Mouse (Mus musculus) thymus, postnatal 4 days (tissue): ENCODE measurements at regions not wholly inside any gene's neighbourhood (a gene's known extent, or its start where the extent isn't known, plus 50 kb on each side); places are given as distances from the start of the nearest gene placed in this dataset.
"Not testable (repeated sequence)": the region's sequence is repeated elsewhere in the genome, so short reads cannot be mapped to it uniquely, and the experiment has no call there.

Experiments
- DNase-seq: peaks from one replicate; pipeline ENCODE4 v3.0.0; 2021

DNA sequence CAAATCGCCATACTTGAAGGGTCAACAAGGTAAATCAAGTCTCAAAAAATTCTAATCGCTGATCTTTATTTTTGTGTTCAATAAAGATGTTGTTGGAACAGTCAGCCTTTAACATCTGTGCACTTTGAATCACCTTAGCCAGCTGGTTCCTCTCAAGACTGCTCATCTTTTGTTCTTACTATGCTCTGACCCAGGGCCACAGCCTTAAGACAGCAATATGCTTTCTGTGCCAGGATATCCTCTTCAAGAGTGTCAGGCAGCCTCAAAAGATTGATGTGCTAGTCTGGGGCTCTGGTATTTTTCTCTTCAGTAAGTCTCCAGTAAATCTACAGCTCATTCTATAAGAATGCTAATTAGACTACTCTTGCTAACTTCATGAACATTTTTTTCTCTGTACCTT is 199.9 kb downstream of the Dph6 start:
- no peak for DNase-seq

GRCm38 (mm10) chr2:114450185-114450584 is 204.6 kb downstream of the Dph6 start:
- no peak for DNase-seq

DNA sequence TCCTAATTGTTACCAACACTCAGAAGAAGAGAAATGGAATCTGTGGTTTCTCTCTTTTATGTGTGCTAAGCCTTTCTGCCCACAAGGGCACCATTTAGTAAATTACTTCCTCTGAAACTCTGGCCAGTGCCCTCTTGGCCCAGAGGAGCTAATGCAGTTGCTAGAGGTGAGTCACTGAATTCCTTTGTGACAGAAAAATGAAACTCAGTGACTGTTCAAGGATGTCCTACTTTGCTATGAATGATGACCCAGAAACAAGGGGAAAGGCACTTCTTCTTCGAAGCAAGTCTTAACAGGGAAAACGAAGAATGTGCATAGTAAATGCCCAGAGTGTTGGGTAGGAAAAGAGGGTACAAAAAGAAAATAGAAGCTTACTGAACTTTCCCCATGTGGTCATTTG is 211.0 kb downstream of the Dph6 start:
- DNase-seq = no peak

- no peak for DNase-seq
Observed at GRCm38 (mm10) chr2:114440943-114441342, 213.8 kb downstream of the Dph6 start.

DNA sequence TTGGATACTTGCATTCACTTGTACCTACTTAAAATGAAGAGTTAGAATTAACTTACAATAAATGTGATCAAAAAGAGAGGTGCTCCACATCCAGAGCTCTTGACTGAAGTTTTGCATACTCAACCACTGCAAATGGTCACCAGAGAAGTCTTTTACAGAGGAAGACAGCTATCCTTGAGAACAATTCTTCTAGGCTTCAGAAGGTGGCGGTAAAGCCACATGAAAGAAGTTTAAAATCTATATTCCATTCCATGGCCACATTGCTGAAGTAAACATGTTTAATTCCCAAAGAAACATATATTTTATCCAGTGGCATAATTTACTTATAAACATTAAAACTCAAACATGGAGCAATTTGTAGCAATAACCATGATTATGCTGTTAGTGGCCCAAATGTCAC is 215.1 kb downstream of the Dph6 start:
- no peak for DNase-seq

DNA sequence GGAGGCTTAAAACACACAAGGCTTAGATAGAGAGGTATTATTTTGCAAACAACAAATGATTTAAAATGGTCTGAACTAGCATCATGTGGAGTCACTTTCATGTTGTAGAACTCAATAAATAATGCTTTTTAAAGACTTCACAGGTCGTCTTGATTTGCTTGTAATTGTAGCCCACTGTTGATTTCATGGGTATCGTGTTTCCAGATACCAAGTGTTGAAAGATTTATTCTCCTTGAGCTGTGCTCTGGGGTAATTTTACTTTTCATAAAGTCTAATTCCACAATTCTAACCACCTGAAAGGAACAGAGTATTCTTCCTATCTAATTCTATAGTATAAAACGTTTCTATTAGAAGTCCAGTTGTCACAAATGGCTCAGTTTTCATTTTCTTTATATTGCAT is 216.7 kb downstream of the Dph6 start:
- no peak for DNase-seq

DNA sequence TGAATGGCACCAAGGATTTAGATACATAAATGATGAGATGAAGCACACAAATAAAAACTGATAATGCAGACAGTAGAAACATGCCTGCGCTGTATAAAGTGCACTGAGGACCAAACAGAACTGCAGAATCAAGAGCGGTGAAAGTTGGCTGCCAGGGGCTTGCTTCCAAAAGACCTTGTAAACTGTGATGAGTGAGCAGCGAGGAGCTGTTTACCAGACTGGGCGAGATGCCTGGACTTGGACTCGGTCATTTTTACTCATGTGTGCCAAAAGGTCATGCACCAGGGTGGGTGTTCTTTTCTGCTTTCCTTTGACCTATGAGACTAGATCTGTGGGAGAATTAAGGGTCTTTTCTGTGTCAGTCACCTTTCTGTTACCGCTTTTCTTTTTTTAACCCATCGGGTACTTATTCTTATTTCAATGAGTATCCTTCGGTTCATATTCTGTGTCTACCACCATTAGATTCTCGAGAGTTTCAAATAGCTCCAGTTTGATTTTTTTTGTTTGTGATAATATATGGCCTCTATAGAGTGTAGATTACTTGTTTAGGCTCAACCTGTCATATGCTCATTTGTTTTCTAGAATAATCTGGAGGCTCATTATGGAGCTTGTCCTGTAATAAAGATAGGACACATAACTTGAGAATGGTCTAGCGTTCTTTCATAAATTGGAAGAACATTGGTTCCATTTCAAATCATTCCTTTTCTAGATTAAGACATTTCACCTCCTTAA is 226.3 kb upstream of the Zfp770 start:
- no peak for DNase-seq

- no peak for DNase-seq
Observed at GRCm38 (mm10) chr2:114419346-114419745, 218.1 kb upstream of the Zfp770 start.

DNA sequence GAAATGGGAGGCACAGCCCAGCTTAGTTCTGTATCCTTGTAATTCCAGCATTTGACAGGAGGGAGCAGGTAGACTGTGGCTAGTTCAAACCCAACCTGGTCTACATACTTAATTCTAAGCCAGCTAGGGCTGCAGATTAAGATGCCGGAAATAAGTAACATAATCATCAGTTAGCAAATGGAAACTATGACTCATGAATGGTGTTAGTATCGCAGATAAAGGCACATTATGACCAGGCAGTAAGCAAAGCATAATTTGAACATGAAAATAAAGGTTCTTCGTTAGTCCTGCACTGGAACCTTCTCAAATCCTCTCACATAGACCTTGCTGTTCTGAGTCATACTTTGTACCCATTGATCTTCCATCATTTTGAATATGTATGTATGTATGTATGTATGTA is 211.7 kb upstream of the Zfp770 start:
- no peak for DNase-seq

DNA sequence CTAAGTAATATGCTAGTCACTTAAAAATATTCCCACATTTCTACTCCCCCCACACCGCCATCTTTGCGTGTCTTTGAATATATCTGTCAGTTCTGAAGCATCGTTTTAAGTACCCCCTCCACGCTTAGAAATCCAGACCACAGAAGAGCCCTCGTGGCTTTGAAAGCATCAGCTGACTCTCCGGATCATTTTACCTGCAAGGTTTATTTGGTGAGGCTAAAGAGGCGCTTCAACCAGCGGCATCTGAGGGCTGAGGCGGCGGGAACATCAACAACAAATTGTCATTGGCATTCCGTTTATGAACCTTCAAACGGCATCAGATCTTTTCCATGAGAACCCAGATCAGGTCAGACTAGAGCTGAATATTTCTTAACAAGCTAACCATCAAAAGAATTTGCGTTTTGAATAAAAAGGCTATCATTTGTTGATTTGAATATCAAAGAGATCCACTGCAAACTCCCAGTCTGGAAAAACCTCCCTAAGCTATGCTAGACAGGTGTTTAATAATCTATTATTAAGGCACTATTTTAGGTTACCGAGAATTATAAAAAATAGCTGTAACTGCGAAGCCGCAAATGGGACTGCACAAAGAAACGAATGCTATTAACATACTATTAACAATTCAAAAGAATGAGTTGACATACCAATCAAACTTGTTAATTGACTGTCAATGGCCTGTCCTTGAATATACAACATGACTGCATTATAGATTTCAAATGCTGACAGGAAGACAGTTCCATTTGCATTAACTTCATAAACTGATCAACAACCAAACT is 210.9 kb upstream of the Zfp770 start:
- no peak for DNase-seq

GRCm38 (mm10) chr2:114410717-114411116 is 209.4 kb upstream of the Zfp770 start:
- DNase-seq = no peak

DNA sequence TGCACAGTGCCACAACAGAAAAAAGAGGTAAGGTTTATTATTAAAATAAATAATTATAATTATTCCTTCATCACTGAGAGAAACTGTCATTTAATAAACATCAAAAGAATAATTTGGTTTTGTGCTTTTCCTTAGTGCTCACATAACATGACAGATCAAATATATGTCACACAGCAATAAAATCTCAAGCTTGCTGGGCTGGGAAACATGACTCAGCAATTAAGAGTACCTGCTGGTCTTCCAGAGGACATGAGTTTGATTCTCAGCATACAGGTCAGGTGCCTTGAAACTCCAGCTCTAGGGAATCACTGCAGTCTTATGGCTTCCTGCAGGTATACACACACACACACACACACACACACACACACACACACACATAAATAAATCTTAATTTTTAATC is 208.3 kb upstream of the Zfp770 start:
- no peak for DNase-seq

- no peak for DNase-seq
Observed at GRCm38 (mm10) chr2:114407408-114407807, 206.1 kb upstream of the Zfp770 start.

DNA sequence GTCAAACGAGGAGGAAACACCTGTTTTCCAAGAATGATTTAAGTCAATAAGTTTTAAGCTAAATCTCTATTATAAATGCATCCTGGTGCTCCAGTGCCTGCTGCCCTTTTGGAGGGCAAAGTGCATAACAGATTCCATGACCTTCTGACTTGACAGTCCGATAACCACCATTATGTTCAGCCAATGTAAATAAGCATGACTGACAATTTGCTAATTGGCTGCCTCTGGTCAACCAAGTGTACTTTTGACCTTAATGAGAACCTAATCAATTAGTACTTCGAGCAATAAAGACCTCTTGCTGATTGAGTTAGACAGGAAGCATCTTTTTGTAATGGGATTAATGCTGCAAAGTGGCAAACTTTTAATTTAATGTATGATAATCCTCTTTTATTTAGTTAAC is 183.3 kb upstream of the Zfp770 start:
- DNase-seq = no peak

DNA sequence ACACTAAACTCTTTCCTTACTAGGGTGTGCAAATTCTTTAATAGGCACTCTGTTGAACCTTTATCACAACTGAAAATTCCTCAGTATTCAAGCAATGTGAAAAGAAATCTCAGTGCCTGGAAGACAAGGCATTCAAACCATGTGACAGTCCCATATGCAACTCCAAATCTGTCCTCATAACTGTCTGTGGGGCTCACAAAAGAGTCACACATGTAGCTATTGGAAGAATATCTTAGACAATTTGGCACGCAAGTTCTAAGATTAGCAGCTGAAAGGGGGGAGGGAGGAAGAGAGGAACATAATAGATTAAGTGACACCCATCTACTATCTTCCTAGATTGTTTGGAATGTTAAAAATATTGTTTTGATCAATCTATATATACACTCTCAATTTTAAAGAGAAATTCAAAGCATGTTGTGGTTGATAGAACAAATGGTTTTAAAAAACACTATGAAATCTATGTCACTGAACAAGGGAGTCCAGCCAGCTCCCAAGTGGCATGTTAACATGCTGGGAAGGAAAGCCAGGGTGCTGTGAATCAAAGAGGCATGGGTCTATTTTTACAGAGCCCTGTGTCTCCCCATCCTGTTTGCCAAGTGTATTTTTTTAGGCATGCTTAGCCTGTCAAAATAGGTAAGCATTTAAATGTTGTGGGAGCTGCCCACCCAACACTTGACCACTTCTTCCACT is 177.7 kb upstream of the Zfp770 start:
- DNase-seq = no peak

- no peak for DNase-seq
Observed at GRCm38 (mm10) chr2:114373476-114373875, 172.2 kb upstream of the Zfp770 start.

- DNase-seq = not testable (repeated sequence)
Observed at GRCm38 (mm10) chr2:114353876-114354275, 152.6 kb upstream of the Zfp770 start.

DNA sequence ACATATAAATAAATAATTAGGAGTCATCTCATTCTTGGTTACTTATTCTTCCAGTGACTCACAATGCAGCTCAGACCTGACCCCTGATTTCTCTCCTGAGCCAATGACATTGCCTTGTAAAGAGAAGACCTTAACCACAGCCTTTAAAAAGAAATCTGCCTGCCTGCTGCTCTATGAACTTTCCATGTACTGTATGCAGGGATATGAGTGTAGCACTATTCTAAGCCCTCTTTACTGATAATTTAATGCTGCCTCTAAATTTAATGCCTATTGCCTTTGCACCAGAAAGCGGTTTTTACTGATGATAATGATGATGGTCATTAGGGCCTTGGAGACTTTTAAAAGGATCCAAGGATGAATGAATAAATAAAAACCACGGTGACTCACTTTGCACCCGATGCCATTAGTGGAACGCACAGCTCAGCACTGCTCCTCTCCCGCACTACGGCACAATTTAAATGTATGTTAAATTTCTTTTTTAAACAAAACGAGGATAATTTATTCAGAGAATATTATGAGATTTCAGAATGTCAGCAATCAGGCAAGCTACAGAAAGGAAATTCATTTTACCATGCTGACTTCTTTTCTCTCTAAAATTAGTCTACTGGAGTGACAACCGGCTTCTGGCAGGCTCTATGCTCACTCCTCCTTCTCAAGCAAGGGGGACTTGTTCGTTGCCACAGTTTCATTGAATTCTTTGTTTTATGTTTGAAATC is 139.5 kb upstream of the Zfp770 start:
- no peak for DNase-seq

DNA sequence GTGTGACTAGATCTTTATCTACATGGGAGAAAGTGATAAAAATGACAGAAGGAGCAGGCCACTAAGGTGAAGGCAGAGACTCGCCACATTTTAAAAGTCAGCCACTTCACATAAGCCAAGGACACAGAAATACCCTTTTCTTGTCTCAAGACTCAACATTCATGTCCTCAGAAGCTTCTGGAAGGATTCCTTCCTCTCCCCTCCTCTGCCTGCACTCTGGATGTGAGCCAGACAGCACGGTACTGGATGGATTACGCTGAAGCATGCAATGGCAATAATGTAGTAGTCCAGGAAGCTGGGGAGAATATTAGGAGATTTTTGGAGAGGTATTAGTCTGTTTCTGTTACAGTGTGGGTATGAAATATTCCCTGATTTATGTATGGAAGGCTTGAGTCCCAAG is 100.5 kb upstream of the Zfp770 start:
- DNase-seq = no peak

GRCm38 (mm10) chr2:114295110-114295509 is 93.8 kb upstream of the Zfp770 start:
- DNase-seq = no peak

DNA sequence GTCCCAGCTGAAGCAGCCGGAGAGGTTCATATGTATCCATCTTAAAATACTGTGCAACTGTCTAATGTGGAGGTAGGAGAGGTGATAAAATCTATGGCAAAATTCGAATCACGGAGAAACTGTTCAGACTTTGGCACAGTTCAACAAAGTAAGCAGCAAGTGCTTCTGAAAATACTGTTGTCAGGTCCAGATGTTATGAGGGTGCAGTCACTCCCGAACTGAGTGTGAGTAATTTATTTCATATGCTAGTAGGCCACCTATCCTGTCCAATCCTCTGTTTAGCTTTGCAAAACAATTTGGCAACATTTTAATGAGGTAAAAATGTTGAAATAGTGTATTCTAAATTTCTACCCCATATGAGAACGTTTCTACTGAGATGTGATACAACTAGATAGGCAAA is 90.1 kb upstream of the Zfp770 start:
- DNase-seq = no peak

GRCm38 (mm10) chr2:114275536-114275935 is 74.3 kb upstream of the Zfp770 start:
- DNase-seq = no peak

- peak; percentile 8 for DNase-seq
Observed at GRCm38 (mm10) chr2:114260397-114261071, 59.3 kb upstream of the Zfp770 start.
